Mouse (Mus musculus) thymus, adult 2 months (tissue): Measurements from ENCODE around the gene Atp6v1fnb. TPM values are rescaled to one million over a fixed set of nuclear protein-coding genes. Genes with fewer than 3 reads are reported as not detected.

ENCODE experiments used
- DNase-seq: peaks from one replicate; pipeline ENCODE4 v3.0.0; 2021
- H3K27ac ChIP-seq: fragments of 200-500 bp; 2 replicates; pipeline ENCODE4 v1.5.1; 2012; ENCODE audit warnings: low read length, control low read depth; ENCODE audit not compliant: control insufficient read depth, insufficient read depth
- H3K27me3 ChIP-seq: fragments of 200-500 bp; 2 replicates; pipeline ENCODE4 v1.6.1; 2012; ENCODE audit warnings: mild to moderate bottlenecking, low read length, moderate library complexity, mixed read lengths; ENCODE audit not compliant: control insufficient read depth, insufficient read depth
- H3K36me3 ChIP-seq: fragments of 200-500 bp; 2 replicates; pipeline ENCODE4 v1.6.1; 2012; ENCODE audit warnings: mild to moderate bottlenecking, low read length, moderate library complexity; ENCODE audit not compliant: control insufficient read depth, insufficient read depth
- H3K4me1 ChIP-seq: fragments of 200-500 bp; replicated peaks from 2 replicates; pipeline ENCODE4 v1.6.1; 2012; ENCODE audit warnings: low read length; ENCODE audit not compliant: control insufficient read depth, insufficient read depth
- H3K4me3 ChIP-seq: fragments of 200-500 bp; 2 replicates; pipeline ENCODE4 v1.5.1; 2012; ENCODE audit warnings: mild to moderate bottlenecking, low read length, control low read depth, moderate library complexity; ENCODE audit not compliant: control insufficient read depth, insufficient read depth
- CTCF ChIP-seq: fragments of 200-500 bp; IDR thresholded peaks from 2 replicates; pipeline ENCODE4 v1.5.1; 2012; ENCODE audit warnings: mild to moderate bottlenecking, control low read depth, low read length, moderate library complexity, borderline replicate concordance; ENCODE audit not compliant: control insufficient read depth, poor library complexity, insufficient read depth; ENCODE audit errors: extremely low read depth
- POLR2A ChIP-seq: fragments of 200-500 bp; IDR thresholded peaks from 2 replicates; pipeline ENCODE4 v1.6.1; 2012; ENCODE audit warnings: mild to moderate bottlenecking, low read length, control low read depth, moderate library complexity; ENCODE audit not compliant: control insufficient read depth, poor library complexity, insufficient read depth; ENCODE audit errors: extremely low read depth
- WGBS: fragments of 180-500 bp; shearing (Covaris S2); methylation state at CpG from one replicate; pipeline ENCODE4 v1.1.7; 2018; 5-methylcytosine and 5-hydroxymethylcytosine counted together
- polyA plus RNA-seq: library from polyadenylated mRNA; depleted of rRNA; stranded (reverse); fragments of >200 nt; gene quantifications from 2 replicates; pipeline ENCODE4 v1.2.3, GENCODE M21; 2012

Gene Atp6v1fnb
- polyA plus RNA-seq, 1 experiment: 0.34 TPM

DNA sequence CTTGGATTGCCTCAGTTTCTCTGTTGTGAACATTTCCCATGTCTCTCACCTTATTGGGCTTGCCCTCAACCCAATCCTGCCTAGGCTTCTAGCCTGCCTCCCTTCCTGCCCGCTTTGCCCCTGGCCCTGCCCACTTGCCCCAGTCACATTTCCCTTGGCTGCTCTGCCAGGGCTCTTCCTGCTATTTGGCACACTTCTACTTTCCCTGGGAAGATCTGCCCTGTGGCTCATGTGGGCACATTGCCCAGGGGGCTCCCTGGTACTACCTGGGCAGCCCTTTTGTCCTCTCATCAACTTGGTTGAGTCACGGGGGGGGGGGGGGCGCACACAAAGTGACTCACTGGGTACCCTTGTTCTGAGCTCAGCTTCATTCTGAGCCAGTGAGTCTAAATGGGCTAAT is 39.1 kb upstream of the Atp6v1fnb start:
- Histone ChIP-seq H3K27me3 (no peaks in the 10 kb centered on the region; the same call in 1 of the 2 replicates), H3K36me3 (no peaks in the 10 kb centered on the region), H3K4me3 (no peak overlapping the region), H3K4me1 (no peaks in the 10 kb centered on the region), H3K27ac (no peak overlapping the region)
- WGBS: 69% methylated on average over 3 of the region's 3 CpGs
- no peak for DNase-seq
- TF ChIP-seq POLR2A: no peak
- no peak for TF ChIP-seq CTCF

DNA sequence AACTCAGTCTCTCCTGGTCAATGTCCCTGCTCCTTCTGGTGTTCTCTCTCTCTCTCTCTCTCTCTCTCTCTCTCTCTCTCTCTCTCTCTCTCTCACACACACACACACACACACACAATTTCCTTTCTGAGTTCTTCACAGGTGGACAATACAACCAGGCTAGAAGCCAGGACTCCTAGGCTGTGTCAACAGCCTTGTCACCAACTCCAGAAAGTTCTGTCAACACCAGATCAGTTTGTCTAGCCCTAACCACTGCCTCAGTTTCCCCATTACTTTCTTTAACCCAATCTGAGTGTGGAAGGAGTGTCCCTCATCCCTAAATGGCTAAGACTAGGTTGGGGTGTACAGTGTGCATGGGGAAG is 38.6 kb upstream of the Atp6v1fnb start:
- no peak overlapping the region for H3K27ac ChIP-seq
- no peaks in the 10 kb centered on the region; the same call in 1 of the 2 replicates for H3K27me3 ChIP-seq
- no peak for DNase-seq
- H3K36me3 ChIP-seq: no peaks in the 10 kb centered on the region
- no peak overlapping the region for H3K4me3 ChIP-seq
- TF ChIP-seq POLR2A (no peak), CTCF (no peak)
- no peaks in the 10 kb centered on the region for H3K4me1 ChIP-seq

GRCm38 (mm10) chr6:29433038-29433803 is 38.0 kb upstream of the Atp6v1fnb start, which contains the start of gene Flnc:
Gene Flnc, plus strand, starts transcription at chr6:29433256.
- Histone ChIP-seq H3K27me3 (no peaks in the 10 kb centered on the region; the same call in 1 of the 2 replicates), H3K27ac (no peak within 1 kb of the TSS), H3K4me1 (no peaks in the 10 kb centered on the region), H3K4me3 (no peak within 1 kb of the TSS), H3K36me3 (no peaks in the 10 kb centered on the region)
- 4% methylated on average over 76 of the region's 77 CpGs for WGBS
- DNase-seq: no peak
- TF ChIP-seq CTCF: no peak
- TF ChIP-seq POLR2A: no peak

DNA sequence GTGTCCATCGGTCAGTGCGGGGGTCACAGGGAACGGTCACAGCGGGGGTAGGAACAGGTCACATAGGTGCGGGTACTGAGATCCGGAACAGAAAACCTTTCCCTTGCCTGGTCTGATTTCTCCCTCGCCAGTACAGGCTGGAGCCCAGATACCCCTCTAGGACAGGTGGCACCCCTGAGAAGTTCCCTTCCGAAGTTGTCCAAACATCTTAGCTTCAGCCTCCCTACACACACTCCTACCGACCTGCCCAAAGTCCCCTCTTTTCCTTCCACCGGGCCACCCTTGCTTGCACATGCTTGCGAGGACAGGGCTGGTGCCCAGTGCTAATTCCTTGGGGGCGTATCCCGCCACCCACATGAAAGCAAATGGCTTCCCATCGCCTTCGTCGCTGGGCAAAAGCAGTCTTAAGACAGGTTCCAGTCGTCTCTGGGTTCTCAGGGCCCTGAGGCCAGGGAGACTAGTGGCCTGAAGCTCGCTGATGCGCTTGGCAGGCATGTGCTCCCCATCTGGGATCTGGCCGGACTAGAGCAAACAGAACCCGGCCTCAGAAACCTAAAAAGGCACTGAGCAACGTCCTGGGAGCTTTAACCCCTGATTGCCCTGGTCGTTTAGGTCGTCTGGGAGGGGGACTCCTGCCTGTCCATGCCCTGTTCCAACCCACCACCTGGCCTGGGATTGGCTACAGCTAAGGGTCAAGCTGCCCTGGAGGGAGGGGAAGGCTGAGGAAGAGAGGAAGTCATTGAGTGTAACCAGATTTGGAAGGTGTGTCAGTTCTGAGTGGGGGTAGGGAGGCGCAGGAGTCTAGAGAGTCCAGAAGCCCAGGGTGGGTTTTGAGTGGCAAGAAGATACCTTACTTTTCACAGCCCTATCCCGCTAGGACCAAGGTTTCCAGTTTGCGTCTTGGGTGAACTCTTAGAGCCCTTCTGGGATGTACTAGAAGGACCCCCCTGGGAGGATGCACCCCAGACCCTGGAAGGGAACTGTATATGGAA is 37.1 kb upstream of the Atp6v1fnb start:
- no peaks in the 10 kb centered on the region; the same call in 1 of the 2 replicates for H3K27me3 ChIP-seq
- no peak for DNase-seq

DNA sequence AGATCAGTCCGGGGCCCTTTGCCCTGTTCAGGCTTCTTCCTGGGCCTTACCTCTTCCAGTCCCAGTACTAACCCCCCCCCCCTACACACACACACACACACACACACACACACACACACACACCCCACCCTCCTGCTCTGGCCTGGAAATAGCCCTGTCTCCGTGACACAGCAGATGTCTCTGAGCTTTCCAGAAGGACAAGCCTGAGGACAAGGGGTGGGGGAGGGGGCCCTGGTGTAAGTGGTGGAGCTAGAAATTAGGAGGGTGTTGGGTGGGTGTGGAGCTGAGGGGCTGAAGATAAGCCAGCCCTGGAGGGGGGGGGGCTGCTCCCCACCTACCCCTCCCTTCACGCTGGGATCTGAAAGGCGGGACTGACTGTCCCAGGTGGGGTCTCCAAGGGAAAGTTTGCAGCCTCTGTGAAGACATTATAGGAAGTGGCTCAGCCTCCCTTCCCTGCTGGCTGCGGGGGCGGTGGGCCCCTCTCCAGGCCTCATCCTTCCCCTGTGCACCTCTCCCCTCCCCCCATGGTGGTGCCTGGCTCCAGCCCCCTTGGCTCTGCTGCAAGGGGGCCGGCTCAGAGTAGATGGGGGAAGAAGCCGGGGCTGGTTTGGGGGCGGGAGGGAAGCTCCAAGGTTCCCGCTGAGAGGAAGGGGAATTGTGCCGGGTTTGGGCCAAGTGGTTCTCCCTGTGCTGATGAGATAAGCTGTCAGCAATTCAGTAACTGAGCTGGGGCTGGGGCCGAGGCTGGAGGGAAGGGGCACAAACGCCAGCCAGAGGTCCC is 36.1 kb upstream of the Atp6v1fnb start:
- Histone ChIP-seq H3K27me3 (no peaks in the 10 kb centered on the region; the same call in 1 of the 2 replicates), H3K4me3 (no peak overlapping the region)

More for the DNA sequence above, 37.1 kb upstream of the Atp6v1fnb start:
- TF ChIP-seq CTCF: no peak
- no peak for TF ChIP-seq POLR2A
- WGBS: 15% methylated on average over 27 of the region's 27 CpGs
- Histone ChIP-seq H3K27ac (no peak overlapping the region), H3K4me3 (no peak overlapping the region), H3K36me3 (no peaks in the 10 kb centered on the region), H3K4me1 (no peaks in the 10 kb centered on the region)

More for the DNA sequence above, 36.1 kb upstream of the Atp6v1fnb start:
- Histone ChIP-seq H3K27ac (no peak overlapping the region), H3K4me1 (no peaks in the 10 kb centered on the region), H3K36me3 (no peaks in the 10 kb centered on the region)
- TF ChIP-seq CTCF: no peak
- 18% methylated on average over 13 of the region's 13 CpGs for WGBS
- no peak for DNase-seq
